Mouse (Mus musculus): Measurements from ENCODE around the gene Gm15293.
"Not testable (repeated sequence)": the region's sequence is repeated elsewhere in the genome, so short reads cannot be mapped to it uniquely, and the experiment has no call there.

Gene Gm15293

GRCm38 (mm10) chr8:21201261-21201660 is at the start of gene Gm15293:
Gene Gm15293 (plus strand): TSS chr8:21201561.
- DNase-seq (ENCODE audit: low read depth) = not testable (repeated sequence)

GRCm38 (mm10) chr8:21161977-21162376 is 39.4 kb upstream of the Gm15293 start, which contains the start of gene Defa22:
Gene Defa22 (plus strand): TSS chr8:21162277.
- DNase-seq (ENCODE audit: low read depth) = not testable (repeated sequence)

DNA sequence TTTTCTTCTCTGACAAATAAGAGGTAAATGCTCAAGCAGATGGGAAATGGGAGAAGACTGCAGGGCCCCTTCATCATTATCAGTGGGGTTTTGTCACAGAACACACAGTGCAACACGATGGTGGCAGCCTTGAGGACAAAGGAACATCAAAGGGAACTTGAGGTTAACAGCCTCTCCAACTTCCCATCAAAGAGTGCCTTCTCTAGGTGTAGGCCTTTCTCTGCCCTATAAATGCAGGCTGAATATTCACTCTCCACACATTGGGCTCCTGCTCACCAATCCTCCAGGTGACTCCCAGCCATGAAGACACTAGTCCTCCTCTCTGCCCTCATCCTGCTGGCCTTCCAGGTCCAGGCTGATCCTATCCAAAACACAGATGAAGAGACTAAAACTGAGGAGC is 10.0 kb upstream of the Gm15293 start, which contains the start of gene Defa31:
Gene Defa31 (plus strand): TSS at position 301 of the 400 bp plus-strand sequence.
- not testable (repeated sequence) for DNase-seq (ENCODE audit: low read depth)
